Mouse (Mus musculus) cerebral cortex, adult 2 months (tissue): ENCODE results near the gene Mgrn1.

Experiments
- WGBS: fragments of 180-500 bp; shearing (Covaris S2); methylation state at CpG from one replicate; pipeline ENCODE4 v1.1.7; 2018; 5-methylcytosine and 5-hydroxymethylcytosine counted together

Gene Mgrn1

GRCm38 (mm10) chr16:4907972-4908371 lies 21.9 kb downstream of the Mgrn1 start:
- WGBS = 50% methylated on average over 5 of the region's 5 CpGs

GRCm38 (mm10) chr16:4909745-4910144 lies 23.7 kb downstream of the Mgrn1 start:
- 96% methylated on average over 2 of the region's 2 CpGs for WGBS

GRCm38 (mm10) chr16:4910758-4911157 lies 24.7 kb downstream of the Mgrn1 start:
- 97% methylated on average over 8 of the region's 8 CpGs for WGBS

- WGBS = 79% methylated on average over 10 of the region's 10 CpGs
Measured at GRCm38 (mm10) chr16:4912074-4912648, 26.1 kb downstream of the Mgrn1 start.

GRCm38 (mm10) chr16:4912907-4913782 lies 27.1 kb downstream of the Mgrn1 start:
- WGBS = 36% methylated on average over 11 of the region's 11 CpGs

- 20% methylated on average over 12 of the region's 12 CpGs for WGBS
Measured at GRCm38 (mm10) chr16:4913783-4914735, 28.0 kb downstream of the Mgrn1 start.

GRCm38 (mm10) chr16:4915931-4916330 lies 29.9 kb downstream of the Mgrn1 start:
- 75% methylated on average over 3 of the region's 3 CpGs for WGBS

- WGBS = 82% methylated on average over 2 of the region's 2 CpGs
Measured at GRCm38 (mm10) chr16:4916608-4917007, 30.6 kb downstream of the Mgrn1 start.

- WGBS = 57% methylated on average over 4 of the region's 4 CpGs
Measured at GRCm38 (mm10) chr16:4920556-4920955, 34.5 kb downstream of the Mgrn1 start.

- 47% methylated on average over 6 of the region's 6 CpGs for WGBS
Measured at GRCm38 (mm10) chr16:4922481-4922880, 36.4 kb downstream of the Mgrn1 start.

- WGBS = 76% methylated on average over 5 of the region's 5 CpGs
Measured at GRCm38 (mm10) chr16:4923996-4924395, 37.9 kb downstream of the Mgrn1 start.

GRCm38 (mm10) chr16:4927967-4928366 lies 41.9 kb downstream of the Mgrn1 start:
- WGBS = 90% methylated on average over 7 of the region's 7 CpGs

- 60% methylated on average over 2 of the region's 2 CpGs for WGBS
Measured at GRCm38 (mm10) chr16:4928474-4928873, 42.4 kb downstream of the Mgrn1 start.

GRCm38 (mm10) chr16:4932429-4932828 lies 46.4 kb downstream of the Mgrn1 start:
- WGBS = 55% methylated on average over 3 of the region's 3 CpGs

GRCm38 (mm10) chr16:4935430-4935829 lies 49.4 kb downstream of the Mgrn1 start:
- WGBS = 96% methylated on average over 31 of the region's 31 CpGs

- whole genome bisulfite sequencing = 43% methylated on average over 10 of the region's 10 CpGs
Measured at GRCm38 (mm10) chr16:4935931-4936703, 50.1 kb downstream of the Mgrn1 start.

GRCm38 (mm10) chr16:4937351-4938190 lies 51.5 kb downstream of the Mgrn1 start:
- WGBS = 84% methylated on average over 8 of the region's 8 CpGs

GRCm38 (mm10) chr16:4938461-4938860 lies 52.4 kb downstream of the Mgrn1 start, which contains the start of gene Nudt16l1:
Nudt16l1 (plus strand) TSS chr16:4938761.
- 2% methylated on average over 2 of the region's 2 CpGs for WGBS

GRCm38 (mm10) chr16:4938989-4939388 lies 52.9 kb downstream of the Mgrn1 start:
- WGBS = under 1% methylated on average over 28 of the region's 28 CpGs

GRCm38 (mm10) chr16:4939412-4939811 lies 53.4 kb downstream of the Mgrn1 start:
- 1% methylated on average over 16 of the region's 16 CpGs for WGBS
